Mouse (Mus musculus) adrenal gland, adult 8-10 months (tissue): ENCODE measurements at regions not wholly inside any gene's neighbourhood (a gene's known extent, or its start where the extent isn't known, plus 50 kb on each side); places are given as distances from the start of the nearest gene placed in this dataset.

ENCODE experiments used
- DNase-seq: peaks from one replicate; pipeline ENCODE4 v3.0.0; 2022

GRCm38 (mm10) chr17:67569865-67570264 is 62.7 kb downstream of the Lrrc30 start:
- no peak for DNase-seq

GRCm38 (mm10) chr17:67566216-67566615 is 66.3 kb downstream of the Lrrc30 start:
- DNase-seq = no peak

GRCm38 (mm10) chr17:67565746-67566145 is 66.8 kb downstream of the Lrrc30 start:
- DNase-seq = no peak

GRCm38 (mm10) chr17:67564845-67565244 is 67.7 kb downstream of the Lrrc30 start:
- peak; percentile 53 for DNase-seq

- DNase-seq = no peak
These were observed 69.5 kb downstream of the Lrrc30 start for GRCm38 (mm10) chr17:67563036-67563435.

- DNase-seq = peak; percentile 28
These were observed 70.7 kb downstream of the Lrrc30 start for GRCm38 (mm10) chr17:67561802-67562201.

GRCm38 (mm10) chr17:67557351-67557870 is 75.1 kb downstream of the Lrrc30 start:
- DNase-seq = no peak

GRCm38 (mm10) chr17:67552581-67553139 is 79.9 kb downstream of the Lrrc30 start:
- no peak for DNase-seq

GRCm38 (mm10) chr17:67548966-67549700 is 83.4 kb downstream of the Lrrc30 start:
- DNase-seq = no peak

- no peak for DNase-seq
These were observed 88.1 kb downstream of the Lrrc30 start for GRCm38 (mm10) chr17:67544410-67544809.

GRCm38 (mm10) chr17:67532331-67532730 is 100.2 kb downstream of the Lrrc30 start:
- peak; percentile 71 for DNase-seq

GRCm38 (mm10) chr17:67520848-67521411 is 111.6 kb downstream of the Lrrc30 start:
- no peak for DNase-seq

GRCm38 (mm10) chr17:67515601-67516147 is 116.8 kb downstream of the Lrrc30 start:
- no peak for DNase-seq

- DNase-seq = no peak
These were observed 117.9 kb downstream of the Lrrc30 start for GRCm38 (mm10) chr17:67514387-67515241.

- peak; percentile 59 for DNase-seq
These were observed 119.6 kb downstream of the Lrrc30 start for GRCm38 (mm10) chr17:67512699-67513450.

GRCm38 (mm10) chr17:67512008-67512407 is 120.5 kb downstream of the Lrrc30 start:
- no peak for DNase-seq

GRCm38 (mm10) chr17:67509921-67510320 is 122.6 kb downstream of the Lrrc30 start:
- no peak for DNase-seq

GRCm38 (mm10) chr17:67509091-67509618 is 123.4 kb downstream of the Lrrc30 start:
- DNase-seq = no peak

- DNase-seq = no peak
These were observed 124.2 kb downstream of the Lrrc30 start for GRCm38 (mm10) chr17:67508353-67508752.

GRCm38 (mm10) chr17:67506466-67506865 is 126.1 kb downstream of the Lrrc30 start:
- no peak for DNase-seq

- no peak for DNase-seq
These were observed 128.0 kb downstream of the Lrrc30 start for GRCm38 (mm10) chr17:67504502-67505033.
